Mouse (Mus musculus): ENCODE measurements around the gene Ssh2.

DNA sequence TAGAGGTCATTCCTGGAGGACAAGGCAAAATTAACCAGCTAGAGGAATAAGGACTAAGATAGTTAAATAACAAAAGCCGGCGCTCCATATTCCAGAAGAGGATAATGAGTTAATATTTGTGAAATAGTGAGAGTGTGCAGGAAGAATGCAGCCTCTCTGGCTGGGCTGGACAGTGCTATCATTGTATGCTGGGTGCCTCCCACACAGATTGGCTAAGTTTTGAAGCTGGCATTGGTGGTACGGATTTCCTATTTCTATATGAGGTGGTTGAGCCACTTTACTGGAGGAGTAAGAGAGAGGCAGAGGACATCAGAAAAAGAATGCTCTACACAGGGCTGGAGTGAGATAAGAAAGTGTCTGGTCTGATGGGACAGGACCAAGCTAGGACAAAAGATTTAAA is 36.3 kb upstream of the Ssh2 start:
- TF ChIP-seq CTCF (IDR thresholded peaks at IDR 0.05; ENCODE audit: insufficient read depth, low read depth, low read length) (no peak), POLR2A (IDR thresholded peaks at IDR 0.05; ENCODE audit: insufficient read depth, low read depth, low read length) (no peak)
